Mouse (Mus musculus): Measurements from ENCODE around the gene Rrp9. TPM values are rescaled to one million over a fixed set of nuclear protein-coding genes. Genes with fewer than 3 reads are reported as not detected.

Rrp9 gene
- total RNA-seq (2023; ENCODE audit: inconsistent age), result 53.8 to 65.3 TPM (median 59.2 TPM) in 4 replicates

GRCm38 (mm10) chr9:106475663-106476001, at the start of gene Rrp9:
Rrp9 (plus strand) TSS chr9:106475963.

DNA sequence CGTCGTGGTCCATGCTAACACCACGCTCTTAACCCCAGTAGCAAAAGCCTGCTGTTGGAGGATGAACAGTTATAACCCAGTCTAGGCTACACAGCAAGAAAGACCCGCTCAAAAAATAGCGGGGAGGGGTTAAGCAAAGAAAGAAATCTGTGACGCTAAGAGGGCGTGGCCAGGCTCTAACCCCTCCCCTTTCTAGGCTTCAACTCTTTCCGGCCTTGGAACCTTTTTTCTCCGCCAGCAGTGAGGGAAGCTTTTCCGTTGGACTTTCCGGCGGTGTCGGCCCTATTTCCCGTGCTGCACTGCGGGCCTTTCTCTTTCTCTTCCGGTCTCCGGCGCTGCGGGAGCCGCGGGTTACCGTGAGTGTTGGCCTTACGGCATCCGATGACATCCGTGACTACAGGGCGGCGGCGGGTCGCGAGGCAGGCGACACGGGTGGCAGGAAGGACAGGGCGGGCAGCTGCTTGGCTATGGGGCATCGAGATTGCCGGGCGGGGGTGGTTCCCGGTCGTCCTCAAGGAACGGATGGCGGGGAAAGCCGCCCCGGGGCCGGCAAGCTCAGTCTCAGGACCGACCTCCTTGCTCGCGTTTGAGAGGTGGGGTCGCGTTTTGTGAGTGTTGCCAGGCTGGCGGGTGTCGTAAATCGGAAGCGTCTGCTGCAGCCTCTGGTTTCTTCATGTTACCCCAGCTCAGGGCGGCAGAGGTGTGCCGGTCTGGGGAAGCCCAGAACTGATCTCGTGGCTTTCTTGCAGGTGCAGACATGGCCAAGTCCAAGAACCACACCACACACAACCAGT, 46.3 kb upstream of the Rrp9 start, which contains the start of gene Rpl29:
TSS of gene Rpl29 (plus strand) at position 234 of the 794 bp plus-strand sequence.

DNA sequence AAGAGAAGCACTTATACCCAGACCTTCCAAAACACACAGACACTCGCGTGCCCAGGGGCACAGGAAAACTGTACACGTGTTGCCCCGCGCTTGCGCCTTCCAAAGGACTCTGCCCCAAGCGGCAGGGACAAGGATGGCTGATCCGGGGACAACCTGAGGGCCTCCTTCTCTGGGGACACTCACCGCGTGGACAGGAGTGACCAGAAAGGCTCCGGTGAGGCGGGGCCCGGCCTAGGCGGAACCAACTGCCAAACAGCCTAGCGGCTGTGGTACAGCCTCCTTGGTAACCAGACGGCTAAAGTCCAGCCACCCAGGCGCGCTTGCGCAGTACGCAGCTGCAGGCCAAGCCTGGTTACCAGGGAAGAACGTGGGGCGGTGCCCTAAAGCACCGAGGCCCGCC, 28.4 kb upstream of the Rrp9 start, which contains the start of the genes Abhd14b and Abhd14a:
TSS of gene Abhd14b (plus strand) at position 112 of the 400 bp plus-strand sequence.
TSS of gene Abhd14a (minus strand) at position 331 of the 400 bp plus-strand sequence.

GRCm38 (mm10) chr9:106453271-106454070, 22.3 kb upstream of the Rrp9 start, which contains the start of gene Pcbp4:
Pcbp4 (plus strand) TSS chr9:106453291.

GRCm38 (mm10) chr9:106465571-106466200, 10.1 kb upstream of the Rrp9 start, which contains the start of gene Gpr62:
Gpr62 (minus strand) TSS chr9:106465938.

GRCm38 (mm10) chr9:106476924-106477484, 1.2 kb downstream of the Rrp9 start, which contains the start of gene Parp3:
Parp3 (minus strand) TSS chr9:106476949.

GRCm38 (mm10) chr9:106499667-106500066, 23.9 kb downstream of the Rrp9 start, which contains the start of gene Iqcf1:
Iqcf1 (plus strand) TSS chr9:106499967.

DNA sequence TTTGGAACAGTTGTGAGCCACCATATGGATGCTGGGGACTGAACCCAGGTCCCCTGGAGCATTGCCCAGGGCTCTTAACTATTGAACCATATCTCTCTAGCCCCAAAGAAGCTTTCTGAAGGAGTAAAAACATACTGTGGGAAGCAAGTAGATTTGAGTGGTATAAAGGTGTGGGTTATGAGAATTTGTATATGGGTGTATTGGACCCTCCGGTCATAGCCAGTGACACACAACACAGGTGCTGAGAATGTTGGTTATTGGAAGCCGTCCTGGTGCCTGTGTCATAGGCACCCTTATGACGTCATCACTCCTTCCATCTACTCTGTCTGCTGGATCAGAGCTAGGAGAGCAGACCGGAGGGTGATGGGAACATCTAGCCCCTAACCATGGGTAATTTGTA, 38.5 kb downstream of the Rrp9 start, which contains the start of gene Iqcf5:
TSS of gene Iqcf5 (plus strand) at position 301 of the 400 bp plus-strand sequence.

Other genes starting within 250 kb of the Rrp9 start
- gene Alas1, start 227.3 kb upstream of the Rrp9 start, total RNA-seq (2023; ENCODE audit: inconsistent age), result 39.6 to 44.4 TPM (median 41.5 TPM) in 4 replicates
- gene Poc1a, start 194.9 kb upstream of the Rrp9 start, total RNA-seq (2023; ENCODE audit: inconsistent age), result 3.7 to 6.3 TPM (median 4.5 TPM) in 4 replicates
- gene Dusp7, start 107.3 kb upstream of the Rrp9 start, total RNA-seq (2023; ENCODE audit: inconsistent age), result 27.3 to 29.8 TPM (median 27.7 TPM) in 4 replicates
- 694 to 757 TPM (median 709 TPM) in 4 replicates for gene Rpl29, start 46.5 kb upstream of the Rrp9 start, total RNA-seq (2023; ENCODE audit: inconsistent age)
- 16.8 to 22.2 TPM (median 18.6 TPM) in 4 replicates for gene Acy1, start 37.6 kb upstream of the Rrp9 start, total RNA-seq (2023; ENCODE audit: inconsistent age)
- gene Abhd14b, start 28.5 kb upstream of the Rrp9 start, total RNA-seq (2023; ENCODE audit: inconsistent age), result 3.9 to 5.9 TPM (median 5.2 TPM) in 4 replicates
- 3.8 to 9.2 TPM (median 7.6 TPM) in 4 replicates for gene Abhd14a, start 28.3 kb upstream of the Rrp9 start, total RNA-seq (2023; ENCODE audit: inconsistent age)
- 3.9 to 8.1 TPM (median 6.0 TPM) in 4 replicates for gene Pcbp4, start 22.7 kb upstream of the Rrp9 start, total RNA-seq (2023; ENCODE audit: inconsistent age)
- 0.26 to 0.93 TPM (median 0.42 TPM) in 3 of 4 replicates, not detected in the other for gene Gpr62, start 10.0 kb upstream of the Rrp9 start, total RNA-seq (2023; ENCODE audit: inconsistent age)
- 45.8 to 57.6 TPM (median 49.2 TPM) in 4 replicates for gene Parp3, start 986 bp downstream of the Rrp9 start, total RNA-seq (2023; ENCODE audit: inconsistent age)
- not detected in 4 replicates for gene Iqcf1, start 24.0 kb downstream of the Rrp9 start, total RNA-seq (2023; ENCODE audit: inconsistent age)
- 1.4 TPM in 1 of 4 replicates, not detected in the others for gene Iqcf5, start 38.6 kb downstream of the Rrp9 start, total RNA-seq (2023; ENCODE audit: inconsistent age)
- not detected in 4 replicates for gene Iqcf3, start 85.7 kb downstream of the Rrp9 start, total RNA-seq (2023; ENCODE audit: inconsistent age)
- not detected in 4 replicates for gene Iqcf4, start 95.0 kb downstream of the Rrp9 start, total RNA-seq (2023; ENCODE audit: inconsistent age)
- not detected in 4 replicates for gene Iqcf6, start 150.6 kb downstream of the Rrp9 start, total RNA-seq (2023; ENCODE audit: inconsistent age)
- gene Grm2, start 180.1 kb downstream of the Rrp9 start, total RNA-seq (2023; ENCODE audit: inconsistent age), result not detected in 4 replicates
- gene Tex264, start 210.0 kb downstream of the Rrp9 start, total RNA-seq (2023; ENCODE audit: inconsistent age), result 33.3 to 39.5 TPM (median 36.0 TPM) in 4 replicates

All from B cell, adult (primary cell).